Mouse (Mus musculus): ENCODE measurements at regions not wholly inside any gene's neighbourhood (a gene's known extent, or its start where the extent isn't known, plus 50 kb on each side); places are given as distances from the start of the nearest gene placed in this dataset.

- WGBS = 76% methylated on average over 7 of the region's 7 CpGs
- no peak overlapping the region for H3K4me3 ChIP-seq (replicated peaks)
- 0 out of 2 replicates have a peak, but pooled peaks cover 9% of the 10 kb centered on the region for H3K27me3 ChIP-seq
- no peak overlapping the region for H3K27ac ChIP-seq
- no peak overlapping the region for H3K4me2 ChIP-seq
- peaks cover 17% of the 10 kb centered on the region for H3K4me1 ChIP-seq
- no peak for ATAC-seq (ENCODE audit: low FRiP score)
- H3K9ac ChIP-seq = no peak overlapping the region
- no peaks in the 10 kb centered on the region for H3K36me3 ChIP-seq (replicated peaks)
- no peaks in the 10 kb centered on the region for H3K9me3 ChIP-seq
Observed at GRCm38 (mm10) chr2:93113929-93114328, 68.0 kb upstream of the Prdm11 start.

- Histone ChIP-seq H3K9ac (no peak overlapping the region), H3K27me3 (0 out of 2 replicates have a peak, but pooled peaks cover 7% of the 10 kb centered on the region), H3K9me3 (no peaks in the 10 kb centered on the region), H3K4me2 (no peak overlapping the region), H3K27ac (no peak overlapping the region), H3K36me3 (replicated peaks) (no peaks in the 10 kb centered on the region), H3K4me3 (replicated peaks) (no peak overlapping the region), H3K4me1 (peaks cover 11% of the 10 kb centered on the region)
- ATAC-seq (ENCODE audit: low FRiP score) = no peak
- 49% methylated on average over 7 of the region's 7 CpGs for WGBS
Observed at GRCm38 (mm10) chr2:93112320-93112719, 66.4 kb upstream of the Prdm11 start.

- WGBS = 87% methylated on average over 5 of the region's 5 CpGs
- Histone ChIP-seq H3K27me3 (0 out of 2 replicates have a peak, but pooled peaks cover 7% of the 10 kb centered on the region), H3K9me3 (no peaks in the 10 kb centered on the region), H3K4me2 (no peak overlapping the region), H3K36me3 (replicated peaks) (no peaks in the 10 kb centered on the region), H3K4me3 (replicated peaks) (no peak overlapping the region), H3K4me1 (peaks cover 15% of the 10 kb centered on the region), H3K27ac (no peak overlapping the region), H3K9ac (no peak overlapping the region)
- ATAC-seq (ENCODE audit: low FRiP score) = no peak
Observed at GRCm38 (mm10) chr2:93110898-93111297, 64.9 kb upstream of the Prdm11 start.

- no peak overlapping the region for H3K4me3 ChIP-seq (replicated peaks)
- 0 out of 2 replicates have a peak, but pooled peaks cover 7% of the 10 kb centered on the region for H3K27me3 ChIP-seq
- ATAC-seq (ENCODE audit: low FRiP score) = no peak
- no peak overlapping the region for H3K27ac ChIP-seq
- no peaks in the 10 kb centered on the region for H3K36me3 ChIP-seq (replicated peaks)
- WGBS = 61% methylated on average over 6 of the region's 6 CpGs
- no peak overlapping the region for H3K9ac ChIP-seq
- no peak overlapping the region for H3K4me2 ChIP-seq
- H3K4me1 ChIP-seq = 0 out of 2 replicates have a peak, but pooled peaks cover 11% of the 10 kb centered on the region
- H3K9me3 ChIP-seq = no peaks in the 10 kb centered on the region
Observed at GRCm38 (mm10) chr2:93106581-93106980, 60.6 kb upstream of the Prdm11 start.

GRCm38 (mm10) chr2:93101991-93102390, 56.0 kb upstream of the Prdm11 start:
- 41% methylated on average over 8 of the region's 8 CpGs for WGBS
- Histone ChIP-seq H3K4me2 (no peak overlapping the region), H3K27ac (0 out of 2 replicates have a peak overlapping the region, but pooled peaks have one; percentile 32), H3K4me1 (peaks cover 14% of the 10 kb centered on the region), H3K4me3 (replicated peaks) (no peak overlapping the region), H3K27me3 (no peaks in the 10 kb centered on the region), H3K36me3 (replicated peaks) (no peaks in the 10 kb centered on the region), H3K9me3 (no peaks in the 10 kb centered on the region), H3K9ac (no peak overlapping the region)
- no peak for ATAC-seq (ENCODE audit: low FRiP score)

- H3K4me1 ChIP-seq = peaks cover 10% of the 10 kb centered on the region
- no peak overlapping the region for H3K9ac ChIP-seq
- H3K4me3 ChIP-seq (replicated peaks) = no peak overlapping the region
- H3K36me3 ChIP-seq (replicated peaks) = no peaks in the 10 kb centered on the region
- H3K27me3 ChIP-seq = no peaks in the 10 kb centered on the region
- 0 out of 2 replicates have a peak overlapping the region, but pooled peaks have one; percentile 31 for H3K27ac ChIP-seq
- H3K9me3 ChIP-seq = no peaks in the 10 kb centered on the region
- no peak for ATAC-seq (ENCODE audit: low FRiP score)
- H3K4me2 ChIP-seq = no peak overlapping the region
- 67% methylated on average over 3 of the region's 3 CpGs for WGBS
Observed at GRCm38 (mm10) chr2:93099780-93100179, 53.8 kb upstream of the Prdm11 start.

GRCm38 (mm10) chr2:93097016-93097415, 51.0 kb upstream of the Prdm11 start:
- no peak overlapping the region for H3K4me3 ChIP-seq (replicated peaks)
- H3K9ac ChIP-seq = no peak overlapping the region
- H3K9me3 ChIP-seq = no peaks in the 10 kb centered on the region
- H3K4me2 ChIP-seq = no peak overlapping the region
- H3K36me3 ChIP-seq (replicated peaks) = no peaks in the 10 kb centered on the region
- no peak for ATAC-seq (ENCODE audit: low FRiP score)
- H3K27ac ChIP-seq = no peak overlapping the region
- no peaks in the 10 kb centered on the region for H3K27me3 ChIP-seq
- 96% methylated on average over 2 of the region's 2 CpGs for WGBS
- peaks cover 11% of the 10 kb centered on the region for H3K4me1 ChIP-seq

- Histone ChIP-seq H3K4me3 (replicated peaks) (no peak overlapping the region), H3K4me1 (peaks cover 18% of the 10 kb centered on the region), H3K9ac (no peak overlapping the region), H3K9me3 (no peaks in the 10 kb centered on the region), H3K4me2 (no peak overlapping the region), H3K27me3 (no peaks in the 10 kb centered on the region), H3K36me3 (replicated peaks) (no peaks in the 10 kb centered on the region), H3K27ac (no peak overlapping the region)
- 65% methylated on average over 6 of the region's 6 CpGs for WGBS
- ATAC-seq (ENCODE audit: low FRiP score) = no peak; the same call in 1 of the 2 replicates
Observed at GRCm38 (mm10) chr2:93096078-93096729, 50.2 kb upstream of the Prdm11 start.
